Mouse (Mus musculus): ENCODE results near the gene Lypd8. TPM values are rescaled to one million over a fixed set of nuclear protein-coding genes. Genes with fewer than 3 reads are reported as not detected.

Gene Lypd8
- total and polyA plus RNA-seq, 2 experiments from 2014 or later: not detected

- Histone ChIP-seq H3K9ac (replicated peaks; ENCODE audit: low read length) (no peak within 1 kb of the TSS), H3K9me3 (ENCODE audit: low read length) (no peaks in the 10 kb centered on the region), H3K4me1 (ENCODE audit: insufficient read depth, low read length) (no peaks in the 10 kb centered on the region), H3K36me3 (ENCODE audit: insufficient read depth, low read length) (no peaks in the 10 kb centered on the region), H3K27ac (no peak within 1 kb of the TSS), H3K4me2 (ENCODE audit: low read depth, low read length) (no peak within 1 kb of the TSS), H3K4me3 (ENCODE audit: low read length) (no peak within 1 kb of the TSS), H3K27me3 (ENCODE audit: insufficient read depth, low read length) (no peaks in the 10 kb centered on the region)
- ATAC-seq (no peak), DNase-seq (ENCODE audit: low spot score) (no peak)
- TF ChIP-seq CTCF (IDR thresholded peaks at IDR 0.05; ENCODE audit: low read depth): no peak
- WGBS: 88% methylated on average over 3 of the region's 3 CpGs
These were observed 53.4 kb downstream of the Lypd8 start, which contains the start of gene Gm12253 for GRCm38 (mm10) chr11:58432259-58432658. Gene Gm12253, plus strand, starts transcription at chr11:58432559.

- Histone ChIP-seq H3K4me3 (ENCODE audit: low read length) (no peak overlapping the region), H3K4me2 (ENCODE audit: low read depth, low read length) (no peak overlapping the region), H3K9me3 (ENCODE audit: low read length) (no peaks in the 10 kb centered on the region), H3K27ac (no peak overlapping the region), H3K36me3 (ENCODE audit: insufficient read depth, low read length) (no peaks in the 10 kb centered on the region), H3K27me3 (ENCODE audit: insufficient read depth, low read length) (no peaks in the 10 kb centered on the region), H3K9ac (replicated peaks; ENCODE audit: low read length) (no peak overlapping the region), H3K4me1 (ENCODE audit: insufficient read depth, low read length) (no peaks in the 10 kb centered on the region)
- no peak for DNase-seq (ENCODE audit: low spot score)
- no peak for ATAC-seq
- TF ChIP-seq CTCF (IDR thresholded peaks at IDR 0.05; ENCODE audit: low read depth): no peak
- 48% methylated on average over 5 of the region's 5 CpGs for WGBS
These were observed 59.0 kb downstream of the Lypd8 start for GRCm38 (mm10) chr11:58437866-58438265.

Other genes with a start within 250 kb of the Lypd8 start
- gene Gemin5, start 210.5 kb upstream of the Lypd8 start, total RNA-seq (2014; rRNA removed): 19.6 and 21.2 TPM in 2 replicates
- gene Gemin5, start 210.5 kb upstream of the Lypd8 start, polyA plus RNA-seq (2015; fragmentation: Nextera tagmentation; extraction: Ambion mirVana): 10.4 and 11.2 TPM in 2 replicates
- gene Mrpl22, start 207.4 kb upstream of the Lypd8 start, total RNA-seq (2014; rRNA removed): 24.7 and 37.7 TPM in 2 replicates
- gene Mrpl22, start 207.4 kb upstream of the Lypd8 start, polyA plus RNA-seq (2015; fragmentation: Nextera tagmentation; extraction: Ambion mirVana): 98.8 and 98.9 TPM in 2 replicates
- 2.7 and 6.3 TPM in 2 replicates for gene Igtp, start 179.5 kb upstream of the Lypd8 start, total RNA-seq (2014; rRNA removed)
- gene Igtp, start 179.5 kb upstream of the Lypd8 start, polyA plus RNA-seq (2015; fragmentation: Nextera tagmentation; extraction: Ambion mirVana): 2.1 and 3.0 TPM in 2 replicates
- 1.2 and 1.8 TPM in 2 replicates for gene Irgm2, start 179.4 kb upstream of the Lypd8 start, total RNA-seq (2014; rRNA removed)
- 0.80 and 1.6 TPM in 2 replicates for gene Irgm2, start 179.4 kb upstream of the Lypd8 start, polyA plus RNA-seq (2015; fragmentation: Nextera tagmentation; extraction: Ambion mirVana)
- not detected in 2 replicates for gene 4930438A08Rik, start 104.2 kb upstream of the Lypd8 start, total RNA-seq (2014; rRNA removed)
- gene 4930438A08Rik, start 104.2 kb upstream of the Lypd8 start, polyA plus RNA-seq (2015; fragmentation: Nextera tagmentation; extraction: Ambion mirVana): not detected in 2 replicates
- gene Zfp692, start 72.0 kb upstream of the Lypd8 start, total RNA-seq (2014; rRNA removed): 23.9 and 27.8 TPM in 2 replicates
- 19.7 and 21.9 TPM in 2 replicates for gene Zfp692, start 72.0 kb upstream of the Lypd8 start, polyA plus RNA-seq (2015; fragmentation: Nextera tagmentation; extraction: Ambion mirVana)
- gene Zfp672, start 48.7 kb upstream of the Lypd8 start, total RNA-seq (2014; rRNA removed): 36.3 and 42.9 TPM in 2 replicates
- gene Zfp672, start 48.7 kb upstream of the Lypd8 start, polyA plus RNA-seq (2015; fragmentation: Nextera tagmentation; extraction: Ambion mirVana): 43.8 TPM in 2 replicates
- gene Sh3bp5l, start 48.3 kb upstream of the Lypd8 start, total RNA-seq (2014; rRNA removed): 51.8 and 55.4 TPM in 2 replicates
- 39.7 and 40.3 TPM in 2 replicates for gene Sh3bp5l, start 48.3 kb upstream of the Lypd8 start, polyA plus RNA-seq (2015; fragmentation: Nextera tagmentation; extraction: Ambion mirVana)
- gene 1810065E05Rik, start 42.1 kb downstream of the Lypd8 start, total RNA-seq (2014; rRNA removed): not detected in 2 replicates
- not detected in 2 replicates for gene 1810065E05Rik, start 42.1 kb downstream of the Lypd8 start, polyA plus RNA-seq (2015; fragmentation: Nextera tagmentation; extraction: Ambion mirVana)
- gene Gm12253, start 53.5 kb downstream of the Lypd8 start, total RNA-seq (2014; rRNA removed): not detected in 2 replicates
- not detected in 2 replicates for gene Gm12253, start 53.5 kb downstream of the Lypd8 start, polyA plus RNA-seq (2015; fragmentation: Nextera tagmentation; extraction: Ambion mirVana)
- not detected in 2 replicates for gene Lypd9, start 73.9 kb downstream of the Lypd8 start, total RNA-seq (2014; rRNA removed)
- not detected in 2 replicates for gene Lypd9, start 73.9 kb downstream of the Lypd8 start, polyA plus RNA-seq (2015; fragmentation: Nextera tagmentation; extraction: Ambion mirVana)
- gene Olfr30, start 83.2 kb downstream of the Lypd8 start, total RNA-seq (2014; rRNA removed): not detected in 2 replicates
- gene Olfr30, start 83.2 kb downstream of the Lypd8 start, polyA plus RNA-seq (2015; fragmentation: Nextera tagmentation; extraction: Ambion mirVana): not detected in 2 replicates
- gene Olfr332, start 113.5 kb downstream of the Lypd8 start, total RNA-seq (2014; rRNA removed): not detected in 2 replicates
- gene Olfr332, start 113.5 kb downstream of the Lypd8 start, polyA plus RNA-seq (2015; fragmentation: Nextera tagmentation; extraction: Ambion mirVana): not detected in 2 replicates
- gene Olfr331, start 123.5 kb downstream of the Lypd8 start, total RNA-seq (2014; rRNA removed): not detected in 2 replicates
- not detected in 2 replicates for gene Olfr331, start 123.5 kb downstream of the Lypd8 start, polyA plus RNA-seq (2015; fragmentation: Nextera tagmentation; extraction: Ambion mirVana)
- gene Olfr330, start 155.8 kb downstream of the Lypd8 start, total RNA-seq (2014; rRNA removed): not detected in 2 replicates
- 0.15 TPM in 1 of 2 replicates, not detected in the other for gene Olfr330, start 155.8 kb downstream of the Lypd8 start, polyA plus RNA-seq (2015; fragmentation: Nextera tagmentation; extraction: Ambion mirVana)
- not detected in 2 replicates for gene Olfr329-ps, start 167.4 kb downstream of the Lypd8 start, total RNA-seq (2014; rRNA removed)
- gene Olfr329-ps, start 167.4 kb downstream of the Lypd8 start, polyA plus RNA-seq (2015; fragmentation: Nextera tagmentation; extraction: Ambion mirVana): 0.11 TPM in 1 of 2 replicates, not detected in the other
- not detected in 2 replicates for gene Olfr328, start 176.6 kb downstream of the Lypd8 start, total RNA-seq (2014; rRNA removed)
- gene Olfr328, start 176.6 kb downstream of the Lypd8 start, polyA plus RNA-seq (2015; fragmentation: Nextera tagmentation; extraction: Ambion mirVana): not detected in 2 replicates
- not detected in 2 replicates for gene Olfr224, start 191.5 kb downstream of the Lypd8 start, total RNA-seq (2014; rRNA removed)
- 0.08 TPM in 1 of 2 replicates, not detected in the other for gene Olfr224, start 191.5 kb downstream of the Lypd8 start, polyA plus RNA-seq (2015; fragmentation: Nextera tagmentation; extraction: Ambion mirVana)
- gene Olfr325, start 198.7 kb downstream of the Lypd8 start, total RNA-seq (2014; rRNA removed): not detected in 2 replicates
- not detected in 2 replicates for gene Olfr325, start 198.7 kb downstream of the Lypd8 start, polyA plus RNA-seq (2015; fragmentation: Nextera tagmentation; extraction: Ambion mirVana)
- 0.26 and 0.54 TPM in 2 replicates for gene Olfr324, start 216.1 kb downstream of the Lypd8 start, total RNA-seq (2014; rRNA removed)
- 0.05 and 0.13 TPM in 2 replicates for gene Olfr324, start 216.1 kb downstream of the Lypd8 start, polyA plus RNA-seq (2015; fragmentation: Nextera tagmentation; extraction: Ambion mirVana)
- not detected in 2 replicates for gene 2210407C18Rik, start 237.0 kb downstream of the Lypd8 start, total RNA-seq (2014; rRNA removed)
- not detected in 2 replicates for gene 2210407C18Rik, start 237.0 kb downstream of the Lypd8 start, polyA plus RNA-seq (2015; fragmentation: Nextera tagmentation; extraction: Ambion mirVana)

Data from hindbrain, postnatal 0 days (tissue).